Mouse (Mus musculus) kidney, adult 2 months (tissue): Measurements from ENCODE around the gene Foxi2. TPM values are rescaled to one million over a fixed set of nuclear protein-coding genes. Genes with fewer than 3 reads are reported as not detected.

ENCODE experiments used
- DNase-seq: peaks from one replicate; pipeline ENCODE4 v3.0.0; 2021
- H3K27ac ChIP-seq: fragments of 200-500 bp; 2 replicates; pipeline ENCODE4 v1.5.1; 2012; ENCODE audit warnings: low read depth, low read length, control low read depth, inconsistent platforms; ENCODE audit not compliant: insufficient read depth
- H3K27me3 ChIP-seq: fragments of 200-500 bp; replicated peaks from 2 replicates; pipeline ENCODE4 v1.6.1; 2012; ENCODE audit warnings: mild to moderate bottlenecking, moderate library complexity, low read length, inconsistent platforms; ENCODE audit not compliant: control insufficient read depth, insufficient read depth
- H3K36me3 ChIP-seq: fragments of 200-500 bp; 2 replicates; pipeline ENCODE4 v1.6.1; 2012; ENCODE audit warnings: mild to moderate bottlenecking, moderate library complexity, low read length, inconsistent platforms; ENCODE audit not compliant: control insufficient read depth, insufficient read depth
- H3K4me1 ChIP-seq: fragments of 200-500 bp; 2 replicates; pipeline ENCODE4 v1.6.1; 2011; ENCODE audit warnings: low read length; ENCODE audit not compliant: control insufficient read depth, insufficient read depth
- H3K4me3 ChIP-seq: fragments of 200-500 bp; 2 replicates; pipeline ENCODE4 v1.5.1; 2011; ENCODE audit warnings: mild to moderate bottlenecking, low read depth, low read length, control low read depth; ENCODE audit not compliant: insufficient read depth
- CTCF ChIP-seq: fragments of 200-500 bp; conservative IDR thresholded peaks from 2 replicates; pipeline ENCODE4 v1.5.1; 2011; ENCODE audit warnings: low read depth, mild to moderate bottlenecking, control low read depth, low read length, moderate library complexity, mixed read lengths; ENCODE audit not compliant: insufficient read depth, insufficient read length
- POLR2A ChIP-seq: fragments of 200-500 bp; IDR thresholded peaks from one replicate; pipeline ENCODE4 v1.6.1; 2011; ENCODE audit warnings: low read depth, low read length, control low read depth
- WGBS: fragments of 180-500 bp; shearing (Covaris S2); methylation state at CpG from one replicate; pipeline ENCODE4 v1.1.7; 2018; 5-methylcytosine and 5-hydroxymethylcytosine counted together
- polyA plus RNA-seq: library from polyadenylated mRNA; depleted of rRNA; stranded (reverse); fragments of >200 nt; gene quantifications from 2 replicates; pipeline ENCODE4 v1.2.3, GENCODE M21; 2012; rRNA removed

Foxi2 gene
- polyA plus RNA-seq, result not detected in 2 replicates

- no peak for TF ChIP-seq CTCF
- TF ChIP-seq POLR2A, result no peak
These were observed at the start of gene Foxi2 for GRCm38 (mm10) chr7:135410237-135410965. Gene Foxi2, plus strand, starts transcription at chr7:135410308.

GRCm38 (mm10) chr7:135364606-135365005, 45.5 kb upstream of the Foxi2 start:
- Histone ChIP-seq H3K27me3 (no peaks in the 10 kb centered on the region), H3K36me3 (no peaks in the 10 kb centered on the region), H3K27ac (no peak overlapping the region), H3K4me1 (no peaks in the 10 kb centered on the region), H3K4me3 (no peak overlapping the region)
- TF ChIP-seq CTCF (no peak), POLR2A (no peak)
- 97% methylated on average over 5 of the region's 5 CpGs for WGBS
- no peak for DNase-seq

More at GRCm38 (mm10) chr7:135410237-135410965, at the start of gene Foxi2:
- 4% methylated on average over 51 of the region's 51 CpGs for WGBS
- Histone ChIP-seq H3K4me3 (no peak within 1 kb of the TSS), H3K36me3 (no peaks in the 10 kb centered on the region), H3K27ac (no peak within 1 kb of the TSS), H3K27me3 (no peaks in the 10 kb centered on the region), H3K4me1 (no peaks in the 10 kb centered on the region)
- DNase-seq, result no peak

DNA sequence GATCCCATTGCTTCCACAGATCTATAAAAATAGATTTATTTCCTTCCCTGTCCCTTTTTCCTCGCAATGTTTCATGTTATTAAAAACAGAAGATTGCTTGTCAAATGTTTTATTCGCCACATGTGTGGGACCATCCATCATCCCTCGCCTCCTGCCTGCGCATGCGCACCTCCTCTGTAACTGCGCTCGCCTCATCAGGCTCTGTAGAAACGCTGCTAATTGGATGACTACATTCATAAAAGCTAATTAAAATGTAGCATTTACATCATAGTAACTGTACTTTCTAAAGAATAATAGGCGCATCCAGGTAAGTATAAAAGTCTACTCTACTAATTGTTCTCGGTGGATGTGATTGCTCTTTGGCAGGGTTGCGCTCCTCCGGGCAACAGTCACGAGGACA, 34.1 kb upstream of the Foxi2 start:
- no peak for TF ChIP-seq CTCF
- TF ChIP-seq POLR2A, result no peak
- WGBS, result 78% methylated on average over 13 of the region's 13 CpGs
- no peaks in the 10 kb centered on the region for H3K4me1 ChIP-seq

DNA sequence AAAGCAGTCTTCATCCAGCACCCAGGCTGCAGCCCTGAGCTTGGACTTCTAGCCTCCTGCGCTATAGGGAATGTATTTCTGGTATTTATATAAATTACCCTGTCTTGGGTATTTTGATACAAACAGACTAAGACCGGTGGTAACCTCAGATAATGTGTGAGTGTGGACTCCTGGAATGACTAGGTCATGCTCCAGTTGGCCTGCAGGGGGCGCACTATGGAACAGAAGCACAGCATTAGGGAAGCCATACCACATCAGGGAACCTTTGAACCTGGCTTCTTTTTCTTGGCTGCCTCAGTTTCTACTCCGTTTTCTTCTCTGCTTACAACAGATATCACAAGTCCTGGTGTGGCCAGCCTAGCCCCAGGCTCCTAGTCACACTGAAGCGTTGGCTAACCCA, 33.2 kb upstream of the Foxi2 start:
- no peaks in the 10 kb centered on the region for H3K27me3 ChIP-seq
- H3K4me3 ChIP-seq, result no peak overlapping the region
- no peaks in the 10 kb centered on the region for H3K4me1 ChIP-seq
- TF ChIP-seq CTCF, result peak; percentile 41
- no peak for TF ChIP-seq POLR2A
- H3K36me3 ChIP-seq, result no peaks in the 10 kb centered on the region
- WGBS, result 70% methylated on average over 5 of the region's 5 CpGs
- H3K27ac ChIP-seq, result no peak overlapping the region
- DNase-seq, result no peak

More for the DNA sequence above, 34.1 kb upstream of the Foxi2 start:
- H3K27ac ChIP-seq, result no peak overlapping the region
- no peak for DNase-seq
- H3K36me3 ChIP-seq, result no peaks in the 10 kb centered on the region
- H3K4me3 ChIP-seq, result no peak overlapping the region
- no peaks in the 10 kb centered on the region for H3K27me3 ChIP-seq

DNA sequence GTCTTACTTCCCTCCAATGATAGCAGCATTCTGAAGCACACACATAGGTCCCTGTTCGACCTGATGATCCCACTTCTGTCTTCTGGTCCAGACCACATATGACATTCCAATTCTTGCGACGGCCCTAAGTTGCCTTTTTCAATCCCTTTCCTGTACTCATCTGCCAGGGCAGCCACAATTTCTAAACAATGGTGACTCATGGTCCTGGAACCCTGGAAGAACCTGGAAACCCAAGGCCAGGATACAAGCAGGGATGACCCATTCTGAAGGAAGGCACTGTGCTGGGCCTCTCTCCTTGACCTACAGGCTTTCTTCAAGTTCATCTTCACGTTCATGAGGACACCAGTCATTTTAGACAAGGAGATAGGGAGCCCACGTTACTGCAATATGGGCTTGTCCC, 31.8 kb upstream of the Foxi2 start:
- TF ChIP-seq POLR2A (no peak), CTCF (no peak)
- H3K27me3 ChIP-seq, result no peaks in the 10 kb centered on the region
- H3K4me3 ChIP-seq, result no peak overlapping the region
- no peak overlapping the region for H3K27ac ChIP-seq
- no peak for DNase-seq
- WGBS, result 89% methylated on average over 5 of the region's 5 CpGs
- no peaks in the 10 kb centered on the region for H3K36me3 ChIP-seq
- H3K4me1 ChIP-seq, result no peaks in the 10 kb centered on the region

- Histone ChIP-seq H3K27ac (no peak overlapping the region), H3K4me3 (no peak overlapping the region), H3K4me1 (no peaks in the 10 kb centered on the region), H3K27me3 (no peaks in the 10 kb centered on the region), H3K36me3 (no peaks in the 10 kb centered on the region)
- DNase-seq, result peak; percentile 14
- WGBS, result 65% methylated on average over 3 of the region's 3 CpGs
- no peak for TF ChIP-seq POLR2A
- peak; percentile 26; the same call in 1 of the 2 replicates for TF ChIP-seq CTCF
These were observed 21.1 kb upstream of the Foxi2 start for GRCm38 (mm10) chr7:135389039-135389438.

- no peak overlapping the region for H3K27ac ChIP-seq
- WGBS, result 28% methylated on average over 5 of the region's 5 CpGs
- DNase-seq, result no peak
These were observed 17.1 kb upstream of the Foxi2 start for GRCm38 (mm10) chr7:135392949-135393542.

More at GRCm38 (mm10) chr7:135392949-135393542, 17.1 kb upstream of the Foxi2 start:
- TF ChIP-seq POLR2A (no peak), CTCF (no peak)
- Histone ChIP-seq H3K36me3 (no peaks in the 10 kb centered on the region), H3K4me1 (no peaks in the 10 kb centered on the region), H3K27me3 (no peaks in the 10 kb centered on the region), H3K4me3 (no peak overlapping the region)
